Mouse (Mus musculus) stomach, embryonic 15.5 days (tissue): ENCODE results near the gene Rarres2. TPM values are rescaled to one million over a fixed set of nuclear protein-coding genes. Genes with fewer than 3 reads are reported as not detected.

Experiments used
- polyA plus RNA-seq: library from polyadenylated mRNA; unstranded; fragments of >200 nt; fragmentation: Nextera tagmentation; extraction: Ambion mirVana; gene quantifications from 2 replicates; pipeline ENCODE4 v1.2.1, GENCODE M21; 2015

Gene Rarres2
- polyA plus RNA-seq, 1 experiment from 2014 or later: 83.2 TPM

Other genes with a start within 250 kb of the Rarres2 start
- gene Krba1, start 177.2 kb downstream of the Rarres2 start, polyA plus RNA-seq: 16.1 and 17.2 TPM in 2 replicates
- 25.3 and 26.2 TPM in 2 replicates for gene Zfp467, start 127.0 kb downstream of the Rarres2 start, polyA plus RNA-seq
- 0.26 and 0.27 TPM in 2 replicates for gene Sspo, start 124.6 kb downstream of the Rarres2 start, polyA plus RNA-seq
- 22.7 and 23.4 TPM in 2 replicates for gene Atp6v0e2, start 35.2 kb downstream of the Rarres2 start, polyA plus RNA-seq
- 5.4 and 9.6 TPM in 2 replicates for gene Lrrc61, start 18.0 kb downstream of the Rarres2 start, polyA plus RNA-seq
- gene Gm45021, start 16.8 kb upstream of the Rarres2 start, polyA plus RNA-seq: not detected in 2 replicates
- gene Repin1, start 21.1 kb upstream of the Rarres2 start, polyA plus RNA-seq: 26.6 and 27.8 TPM in 2 replicates
- 0.45 TPM in 1 of 2 replicates, not detected in the other for gene Gm44965, start 21.2 kb upstream of the Rarres2 start, polyA plus RNA-seq
- 4.9 and 5.4 TPM in 2 replicates for gene Zfp775, start 29.3 kb upstream of the Rarres2 start, polyA plus RNA-seq
- gene AI854703, start 54.0 kb upstream of the Rarres2 start, polyA plus RNA-seq: 0.92 and 1.1 TPM in 2 replicates
- gene Gimap8, start 74.4 kb upstream of the Rarres2 start, polyA plus RNA-seq: 1.5 and 1.6 TPM in 2 replicates
- 10.7 and 12.6 TPM in 2 replicates for gene Gimap9, start 103.3 kb upstream of the Rarres2 start, polyA plus RNA-seq
- 20.1 and 22.0 TPM in 2 replicates for gene Gimap4, start 111.8 kb upstream of the Rarres2 start, polyA plus RNA-seq
- gene Gimap6, start 135.4 kb upstream of the Rarres2 start, polyA plus RNA-seq: 21.1 and 22.3 TPM in 2 replicates
- gene Gm28053, start 145.8 kb upstream of the Rarres2 start, polyA plus RNA-seq: 3.3 and 3.4 TPM in 2 replicates
- 0.23 TPM in 1 of 2 replicates, not detected in the other for gene Gimap7, start 145.8 kb upstream of the Rarres2 start, polyA plus RNA-seq
- gene Gimap1, start 166.3 kb upstream of the Rarres2 start, polyA plus RNA-seq: 21.8 and 22.2 TPM in 2 replicates
- gene Gimap5, start 173.4 kb upstream of the Rarres2 start, polyA plus RNA-seq: 7.5 and 9.2 TPM in 2 replicates
- gene Gimap3, start 198.1 kb upstream of the Rarres2 start, polyA plus RNA-seq: 0.06 and 0.18 TPM in 2 replicates